Mouse (Mus musculus) stomach, embryonic 16.5 days (tissue): ENCODE results near the gene Olfr1215. TPM values are rescaled to one million over a fixed set of nuclear protein-coding genes. Genes with fewer than 3 reads are reported as not detected.
"Not testable (repeated sequence)": the region's sequence is repeated elsewhere in the genome, so short reads cannot be mapped to it uniquely, and the experiment has no call there.

Experiments
- ATAC-seq: fragments of 200-750 bp; cut with Nextera tagmentation; 2 replicates; pipeline ENCODE4 v1.8.0; 2017; ENCODE audit warnings: moderate number of reproducible peaks, moderate TSS enrichment; ENCODE audit not compliant: insufficient read depth, low FRiP score
- H3K27ac ChIP-seq: fragments of 300-500 bp; sonication (generic); 2 replicates; pipeline ENCODE4 v1.5.1; 2014; ENCODE audit warnings: low read length
- H3K27me3 ChIP-seq: fragments of 300-500 bp; sonication (generic); 2 replicates; pipeline ENCODE4 v1.6.1; 2014; ENCODE audit warnings: low read length, control low read depth, mixed read lengths; ENCODE audit not compliant: control insufficient read depth, insufficient read depth
- H3K36me3 ChIP-seq: fragments of 300-500 bp; sonication (generic); 2 replicates; pipeline ENCODE4 v1.6.1; 2014; ENCODE audit warnings: low read length; ENCODE audit not compliant: control insufficient read depth, insufficient read depth
- H3K4me1 ChIP-seq: fragments of 300-500 bp; sonication (generic); 2 replicates; pipeline ENCODE4 v1.6.1; 2014; ENCODE audit warnings: low read length, control low read depth, mixed read lengths; ENCODE audit not compliant: control insufficient read depth, insufficient read depth
- H3K4me2 ChIP-seq: fragments of 300-500 bp; sonication (generic); 2 replicates; pipeline ENCODE4 v1.6.1; 2014; ENCODE audit warnings: low read depth, low read length, mixed read lengths
- H3K4me3 ChIP-seq: fragments of 300-500 bp; sonication (generic); replicated peaks from 2 replicates; pipeline ENCODE4 v1.5.1; 2014; ENCODE audit warnings: mild to moderate bottlenecking, low read length
- H3K9ac ChIP-seq: fragments of 300-500 bp; sonication (generic); 2 replicates; pipeline ENCODE4 v1.6.1; 2014; ENCODE audit warnings: low read length
- H3K9me3 ChIP-seq: fragments of 300-500 bp; sonication (generic); replicated peaks from 2 replicates; pipeline ENCODE4 v1.6.1; 2016; ENCODE audit warnings: low read length, control low read depth; ENCODE audit not compliant: control insufficient read depth
- WGBS: fragments of 180-500 bp; shearing (Covaris S2); extraction: QIAGEN DNeasy Blood & Tissue Kit; methylation state at CpG from one replicate; pipeline ENCODE4 v1.1.7; 2014; 5-methylcytosine and 5-hydroxymethylcytosine counted together
- polyA plus RNA-seq: library from polyadenylated mRNA; unstranded; fragments of >200 nt; fragmentation: Nextera tagmentation; extraction: Ambion mirVana; gene quantifications from 2 replicates; pipeline ENCODE4 v1.2.1, GENCODE M21; 2015

Gene Olfr1215
- not detected in 2 replicates for polyA plus RNA-seq

- WGBS, result 68% methylated on average over 2 of the region's 2 CpGs
- no peak for ATAC-seq
Observed at GRCm38 (mm10) chr2:89006873-89007272, at the start of gene Olfr1215. Gene Olfr1215 (minus strand): TSS chr2:89006973.

GRCm38 (mm10) chr2:89031965-89032364 lies 25.2 kb upstream of the Olfr1215 start, which contains the start of gene Olfr1217:
Gene Olfr1217 (minus strand): TSS chr2:89032065.
- no peak within 1 kb of the TSS for H3K4me2 ChIP-seq
- H3K4me3 ChIP-seq, result no peak within 1 kb of the TSS
- WGBS, result 57% methylated on average over 2 of the region's 2 CpGs
- no peak within 1 kb of the TSS for H3K9ac ChIP-seq
- H3K27ac ChIP-seq, result no peak within 1 kb of the TSS
- H3K4me1 ChIP-seq, result no peaks in the 10 kb centered on the region
- no peaks in the 10 kb centered on the region for H3K9me3 ChIP-seq
- no peaks in the 10 kb centered on the region for H3K36me3 ChIP-seq
- no peaks in the 10 kb centered on the region for H3K27me3 ChIP-seq
- ATAC-seq, result no peak

More at GRCm38 (mm10) chr2:89006873-89007272, at the start of gene Olfr1215:
- no peaks in the 10 kb centered on the region for H3K27me3 ChIP-seq
- H3K36me3 ChIP-seq, result no peaks in the 10 kb centered on the region
- H3K9me3 ChIP-seq, result no peaks in the 10 kb centered on the region
- H3K4me2 ChIP-seq, result no peak within 1 kb of the TSS
- no peak within 1 kb of the TSS for H3K4me3 ChIP-seq
- no peak within 1 kb of the TSS for H3K9ac ChIP-seq
- H3K4me1 ChIP-seq, result no peaks in the 10 kb centered on the region
- H3K27ac ChIP-seq, result no peak within 1 kb of the TSS

GRCm38 (mm10) chr2:89021436-89021835 lies 14.7 kb upstream of the Olfr1215 start:
- WGBS, result 75% methylated on average over 3 of the region's 3 CpGs
- H3K4me3 ChIP-seq, H3K27me3 ChIP-seq, H3K36me3 ChIP-seq, H3K4me2 ChIP-seq, H3K9me3 ChIP-seq, H3K27ac ChIP-seq, ATAC-seq, H3K4me1 ChIP-seq, H3K9ac ChIP-seq: not testable (repeated sequence)

GRCm38 (mm10) chr2:89018240-89018639 lies 11.5 kb upstream of the Olfr1215 start, which contains the start of gene Olfr1216:
Gene Olfr1216 (minus strand): TSS chr2:89018340.
- 74% methylated on average over 1 of the region's 1 CpGs for WGBS
- H3K36me3 ChIP-seq, result no peaks in the 10 kb centered on the region
- H3K4me3 ChIP-seq, result no peak within 1 kb of the TSS
- no peaks in the 10 kb centered on the region for H3K27me3 ChIP-seq
- no peak for ATAC-seq
- no peaks in the 10 kb centered on the region for H3K9me3 ChIP-seq
- no peak within 1 kb of the TSS for H3K27ac ChIP-seq
- H3K4me1 ChIP-seq, result no peaks in the 10 kb centered on the region
- H3K9ac ChIP-seq, result no peak within 1 kb of the TSS
- H3K4me2 ChIP-seq, result no peak within 1 kb of the TSS

- H3K4me3 ChIP-seq, result no peak within 1 kb of the TSS
- WGBS, result 84% methylated on average over 1 of the region's 1 CpGs
- no peak for ATAC-seq
Observed at GRCm38 (mm10) chr2:88992553-88992952, 14.2 kb downstream of the Olfr1215 start, which contains the start of gene Olfr1214. Gene Olfr1214 (minus strand): TSS chr2:88992653.

GRCm38 (mm10) chr2:88980181-88980580 lies 26.6 kb downstream of the Olfr1215 start, which contains the start of gene Gm13762:
Gene Gm13762 (minus strand): TSS chr2:88980281.
- H3K4me1 ChIP-seq, result no peaks in the 10 kb centered on the region
- H3K27ac ChIP-seq, result no peak within 1 kb of the TSS
- WGBS, result 81% methylated on average over 1 of the region's 1 CpGs
- no peak within 1 kb of the TSS for H3K4me3 ChIP-seq
- no peaks in the 10 kb centered on the region for H3K36me3 ChIP-seq
- H3K9ac ChIP-seq, result no peak within 1 kb of the TSS
- no peaks in the 10 kb centered on the region for H3K9me3 ChIP-seq
- no peak within 1 kb of the TSS for H3K4me2 ChIP-seq
- no peak for ATAC-seq
- H3K27me3 ChIP-seq, result no peaks in the 10 kb centered on the region

More at GRCm38 (mm10) chr2:88992553-88992952, 14.2 kb downstream of the Olfr1215 start, which contains the start of gene Olfr1214:
- H3K36me3 ChIP-seq, result no peaks in the 10 kb centered on the region
- no peaks in the 10 kb centered on the region for H3K27me3 ChIP-seq
- H3K4me2 ChIP-seq, result no peak within 1 kb of the TSS
- no peak within 1 kb of the TSS for H3K27ac ChIP-seq
- no peaks in the 10 kb centered on the region for H3K4me1 ChIP-seq
- H3K9ac ChIP-seq, result no peak within 1 kb of the TSS
- H3K9me3 ChIP-seq, result no peaks in the 10 kb centered on the region

- Histone ChIP-seq H3K4me2 (no peak within 1 kb of the TSS), H3K4me1 (no peaks in the 10 kb centered on the region), H3K27me3 (no peaks in the 10 kb centered on the region), H3K4me3 (no peak within 1 kb of the TSS), H3K9ac (no peak within 1 kb of the TSS), H3K27ac (no peak within 1 kb of the TSS), H3K9me3 (no peaks in the 10 kb centered on the region), H3K36me3 (no peaks in the 10 kb centered on the region)
- no peak for ATAC-seq
Observed at GRCm38 (mm10) chr2:88953669-88954068, 53.1 kb downstream of the Olfr1215 start, which contains the start of gene Olfr1212. Gene Olfr1212 (plus strand): TSS chr2:88953969.

Other genes with a start within 250 kb of the Olfr1215 start
- not detected in 2 replicates for gene Olfr1199, start 246.5 kb downstream of the Olfr1215 start, polyA plus RNA-seq
- not detected in 2 replicates for gene Olfr1200, start 236.5 kb downstream of the Olfr1215 start, polyA plus RNA-seq
- not detected in 2 replicates for gene Olfr1201, start 213.9 kb downstream of the Olfr1215 start, polyA plus RNA-seq
- gene Olfr1202, start 192.5 kb downstream of the Olfr1215 start, polyA plus RNA-seq, result not detected in 2 replicates
- gene Olfr1205, start 177.2 kb downstream of the Olfr1215 start, polyA plus RNA-seq, result not detected in 2 replicates
- gene Olfr1204, start 157.7 kb downstream of the Olfr1215 start, polyA plus RNA-seq, result not detected in 2 replicates
- gene Olfr1206, start 143.7 kb downstream of the Olfr1215 start, polyA plus RNA-seq, result not detected in 2 replicates
- not detected in 2 replicates for gene Olfr1208, start 104.7 kb downstream of the Olfr1215 start, polyA plus RNA-seq
- not detected in 2 replicates for gene Olfr1209, start 91.8 kb downstream of the Olfr1215 start, polyA plus RNA-seq
- not detected in 2 replicates for gene Olfr1211, start 68.9 kb downstream of the Olfr1215 start, polyA plus RNA-seq
- gene Olfr1212, start 53.0 kb downstream of the Olfr1215 start, polyA plus RNA-seq, result not detected in 2 replicates
- gene Gm13762, start 26.7 kb downstream of the Olfr1215 start, polyA plus RNA-seq, result not detected in 2 replicates
- gene Olfr1214, start 14.3 kb downstream of the Olfr1215 start, polyA plus RNA-seq, result not detected in 2 replicates
- gene Olfr1216, start 11.4 kb upstream of the Olfr1215 start, polyA plus RNA-seq, result not detected in 2 replicates
- gene Olfr1217, start 25.1 kb upstream of the Olfr1215 start, polyA plus RNA-seq, result not detected in 2 replicates
- not detected in 2 replicates for gene Olfr1218, start 54.2 kb upstream of the Olfr1215 start, polyA plus RNA-seq
- gene Olfr1219, start 76.5 kb upstream of the Olfr1215 start, polyA plus RNA-seq, result not detected in 2 replicates
- not detected in 2 replicates for gene Olfr1220, start 99.9 kb upstream of the Olfr1215 start, polyA plus RNA-seq
- not detected in 2 replicates for gene Olfr1221, start 110.3 kb upstream of the Olfr1215 start, polyA plus RNA-seq
- not detected in 2 replicates for gene Olfr1222, start 126.1 kb upstream of the Olfr1215 start, polyA plus RNA-seq
- not detected in 2 replicates for gene Olfr1223, start 144.6 kb upstream of the Olfr1215 start, polyA plus RNA-seq
- not detected in 2 replicates for gene Olfr1224-ps1, start 157.1 kb upstream of the Olfr1215 start, polyA plus RNA-seq
- not detected in 2 replicates for gene Olfr1225, start 167.7 kb upstream of the Olfr1215 start, polyA plus RNA-seq
- gene Olfr1226, start 193.1 kb upstream of the Olfr1215 start, polyA plus RNA-seq, result not detected in 2 replicates
- gene Olfr1228, start 247.1 kb upstream of the Olfr1215 start, polyA plus RNA-seq, result not detected in 2 replicates